Mouse (Mus musculus) bone marrow macrophage, adult 2 months (primary cell): ENCODE data around the gene Vps52. TPM values are rescaled to one million over a fixed set of nuclear protein-coding genes. Genes with fewer than 3 reads are reported as not detected.

Experiments
- H3K27ac ChIP-seq: 2 replicates; pipeline ENCODE4 v1.5.1; 2012; ENCODE audit warnings: low read depth, low read length; ENCODE audit not compliant: insufficient read depth
- H3K4me1 ChIP-seq: 2 replicates; pipeline ENCODE4 v1.6.1; 2012; ENCODE audit warnings: low read length; ENCODE audit not compliant: control insufficient read depth, insufficient read depth
- H3K4me3 ChIP-seq: 2 replicates; pipeline ENCODE4 v1.5.1; 2012; ENCODE audit warnings: mild to moderate bottlenecking, low read length, moderate library complexity; ENCODE audit not compliant: insufficient read depth
- CTCF ChIP-seq: IDR thresholded peaks from 2 replicates; pipeline ENCODE4 v1.5.1; 2012; ENCODE audit warnings: low read depth, mild to moderate bottlenecking, low read length, moderate library complexity
- POLR2A ChIP-seq: IDR thresholded peaks from 2 replicates; pipeline ENCODE4 v1.6.1; 2012; ENCODE audit warnings: mild to moderate bottlenecking, low read depth, low read length, borderline replicate concordance
- polyA plus RNA-seq: library from polyadenylated mRNA; stranded (reverse); fragments of >200 nt; gene quantifications from 2 replicates; pipeline ENCODE4 v1.2.4, GENCODE M21; 2012; ENCODE audit not compliant: missing spikeins, insufficient read depth, insufficient read length

Vps52 gene
- polyA plus RNA-seq, result 41.3 and 49.7 TPM in 2 replicates

DNA sequence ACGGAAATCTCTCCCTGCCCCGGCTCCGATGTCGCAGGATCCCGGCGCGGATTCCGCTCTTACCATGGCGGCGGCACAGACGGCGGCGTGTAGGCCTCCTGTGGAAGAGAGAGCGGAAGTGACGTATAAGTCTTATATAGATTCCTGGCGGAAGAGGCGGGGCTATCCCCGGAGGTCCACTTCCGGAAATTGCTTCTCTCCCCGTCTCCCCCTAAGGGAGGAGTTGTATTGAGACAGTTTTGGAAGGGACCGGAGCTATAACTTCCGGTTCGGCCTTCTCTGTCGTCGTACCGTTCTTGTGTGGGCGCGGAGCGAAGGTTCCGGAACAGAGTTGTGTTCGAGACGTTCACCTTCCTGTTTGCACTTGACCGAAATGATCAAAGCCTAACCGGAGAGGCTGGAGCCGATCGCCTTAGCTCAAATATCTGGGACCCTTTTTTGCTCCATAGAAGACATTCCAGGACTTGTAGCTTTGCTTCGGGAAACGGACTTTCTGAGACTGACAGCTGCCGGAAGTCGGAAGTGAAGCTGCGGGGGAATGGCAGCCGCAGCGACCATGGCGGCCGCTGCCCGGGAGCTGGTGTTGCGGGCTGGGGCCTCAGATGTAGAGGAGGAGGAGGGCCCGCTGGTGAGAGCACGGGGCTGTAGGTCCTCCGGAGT, at the start of gene Vps52, which contains the start of gene Rps18:
Vps52 (plus strand) TSS at position 258 of the 660 bp plus-strand sequence.
Rps18 (minus strand) TSS at position 447 of the 660 bp plus-strand sequence.
- peaks cover 5% of the 10 kb centered on the region; the same call in 1 of the 2 replicates for H3K4me1 ChIP-seq
- peak within 1 kb of the TSS; percentile 92 for H3K27ac ChIP-seq
- H3K4me3 ChIP-seq, result peak within 1 kb of the TSS; percentile 93
- TF ChIP-seq CTCF (no peak), POLR2A (peak; percentile 78; the same call in 1 of the 2 replicates)

GRCm38 (mm10) chr17:33908331-33909076, 47.1 kb upstream of the Vps52 start:
- H3K4me3 ChIP-seq, result peak overlapping the region; percentile 74
- H3K27ac ChIP-seq, result peak overlapping the region; percentile 40
- TF ChIP-seq CTCF (no peak), POLR2A (no peak)
- peaks cover 12% of the 10 kb centered on the region for H3K4me1 ChIP-seq

- Histone ChIP-seq H3K27ac (peak within 1 kb of the TSS; percentile 82), H3K4me3 (peak within 1 kb of the TSS; percentile 96), H3K4me1 (peaks cover 6% of the 10 kb centered on the region)
- TF ChIP-seq POLR2A, result no peak
- no peak for TF ChIP-seq CTCF
Measured at GRCm38 (mm10) chr17:33909077-33909868, 46.3 kb upstream of the Vps52 start, which contains the start of gene Daxx. Gene Daxx (plus strand): TSS chr17:33909414.

DNA sequence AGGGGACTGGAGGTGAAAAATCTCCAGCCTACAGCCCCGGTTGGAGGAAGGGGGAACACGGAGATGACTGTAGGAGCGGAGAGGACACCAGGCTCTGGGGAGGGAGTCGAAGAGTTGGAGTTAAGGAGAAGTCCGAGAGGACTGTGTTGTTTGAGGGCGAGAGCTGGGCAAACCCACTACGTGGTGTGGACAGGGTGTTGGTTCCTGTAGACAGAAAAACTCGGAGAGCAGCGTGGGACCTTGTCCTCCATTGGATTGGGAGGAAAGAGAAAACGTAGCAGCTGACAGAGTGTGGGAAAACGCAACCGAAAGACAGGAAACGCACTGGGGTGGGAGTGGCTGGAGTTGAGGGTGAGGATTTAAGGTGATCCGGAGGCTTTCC, 45.8 kb upstream of the Vps52 start:
- Histone ChIP-seq H3K4me3 (peak overlapping the region; percentile 96), H3K4me1 (peaks cover 6% of the 10 kb centered on the region), H3K27ac (peak overlapping the region; percentile 82)
- TF ChIP-seq POLR2A, result no peak
- no peak for TF ChIP-seq CTCF

DNA sequence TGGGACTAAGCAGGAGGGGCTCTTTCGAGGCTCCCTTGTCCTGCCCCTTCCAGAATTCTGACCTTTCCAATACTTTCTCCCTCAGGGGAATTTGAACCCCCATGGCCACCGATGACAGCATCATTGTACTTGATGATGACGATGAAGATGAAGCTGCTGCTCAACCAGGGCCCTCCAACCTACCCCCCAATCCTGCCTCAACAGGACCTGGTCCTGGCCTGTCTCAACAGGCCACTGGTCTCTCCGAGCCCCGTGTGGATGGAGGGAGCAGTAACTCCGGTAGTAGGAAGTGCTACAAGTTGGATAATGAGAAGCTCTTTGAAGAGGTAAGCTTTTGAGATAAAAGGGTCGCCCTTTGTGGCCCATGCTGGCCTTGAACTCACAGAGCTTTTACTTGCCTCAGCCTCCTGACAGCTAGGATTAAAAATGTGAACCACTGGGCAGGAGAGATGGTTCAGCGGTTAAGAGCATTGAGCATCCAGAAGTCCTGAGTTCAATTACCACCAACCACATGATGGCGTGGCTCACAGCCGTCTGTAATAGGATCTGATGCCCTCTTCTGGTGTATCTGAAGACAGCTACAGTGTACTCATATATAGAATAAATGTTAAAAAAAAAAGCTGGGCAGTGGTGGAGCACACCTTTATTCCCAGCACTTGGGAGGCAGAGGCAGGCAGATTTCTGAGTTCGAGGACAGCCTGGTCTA, 45.1 kb upstream of the Vps52 start:
- peak overlapping the region; percentile 82; the same call in 1 of the 2 replicates for H3K27ac ChIP-seq
- no peak for TF ChIP-seq POLR2A
- TF ChIP-seq CTCF, result no peak
- peaks cover 8% of the 10 kb centered on the region for H3K4me1 ChIP-seq
- H3K4me3 ChIP-seq, result peak overlapping the region; percentile 96

DNA sequence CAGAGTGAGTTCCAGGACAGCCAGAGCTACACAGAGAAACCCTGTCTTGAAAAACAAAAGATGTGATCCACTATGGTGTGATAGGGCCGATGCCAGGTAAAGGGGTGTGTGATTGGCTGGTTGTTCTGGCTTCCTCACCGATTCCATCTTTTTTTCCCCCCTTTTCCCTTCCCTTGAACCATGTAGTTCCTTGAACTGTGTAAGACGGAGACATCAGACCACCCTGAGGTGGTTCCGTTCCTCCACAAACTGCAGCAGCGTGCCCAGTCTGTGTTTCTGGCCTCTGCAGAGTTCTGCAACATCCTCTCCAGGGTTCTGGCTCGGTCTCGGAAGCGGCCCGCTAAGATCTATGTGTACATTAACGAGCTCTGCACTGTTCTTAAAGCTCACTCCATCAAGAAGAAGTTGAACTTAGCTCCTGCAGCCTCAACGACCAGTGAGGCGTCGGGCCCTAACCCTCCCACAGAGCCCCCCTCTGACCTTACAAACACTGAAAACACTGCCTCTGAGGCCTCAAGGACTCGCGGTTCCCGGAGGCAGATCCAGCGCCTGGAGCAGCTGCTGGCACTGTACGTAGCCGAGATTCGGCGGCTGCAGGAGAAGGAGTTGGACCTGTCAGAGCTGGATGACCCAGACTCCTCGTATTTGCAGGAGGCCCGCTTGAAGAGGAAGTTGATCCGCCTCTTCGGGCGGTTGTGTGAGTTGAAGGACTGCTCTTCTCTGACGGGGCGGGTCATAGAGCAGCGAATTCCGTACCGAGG, 44.4 kb upstream of the Vps52 start:
- Histone ChIP-seq H3K27ac (no peak overlapping the region), H3K4me3 (no peak overlapping the region), H3K4me1 (peaks cover 8% of the 10 kb centered on the region)
- TF ChIP-seq CTCF (no peak), POLR2A (no peak)

DNA sequence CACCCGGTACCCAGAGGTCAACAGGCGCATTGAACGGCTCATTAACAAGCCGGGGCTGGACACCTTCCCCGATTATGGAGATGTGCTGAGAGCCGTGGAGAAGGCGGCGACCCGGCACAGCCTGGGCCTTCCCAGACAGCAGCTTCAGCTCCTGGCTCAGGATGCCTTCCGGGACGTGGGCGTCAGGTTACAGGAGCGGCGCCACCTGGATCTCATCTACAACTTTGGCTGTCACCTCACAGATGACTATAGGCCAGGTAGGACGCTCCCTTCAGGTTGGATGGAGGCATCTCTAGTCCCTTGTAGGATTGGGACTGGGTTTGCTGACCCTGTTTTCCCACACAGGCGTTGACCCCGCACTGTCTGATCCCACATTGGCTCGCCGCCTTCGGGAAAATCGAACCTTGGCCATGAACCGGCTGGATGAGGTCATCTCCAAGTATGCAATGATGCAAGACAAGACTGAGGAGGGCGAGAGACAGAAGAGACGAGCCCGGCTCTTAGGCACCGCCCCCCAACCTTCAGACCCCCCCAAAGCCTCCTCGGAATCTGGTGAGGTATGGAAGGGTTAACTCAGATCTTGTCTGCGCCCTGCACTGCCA, 43.7 kb upstream of the Vps52 start:
- no peak overlapping the region for H3K4me3 ChIP-seq
- H3K27ac ChIP-seq, result no peak overlapping the region
- peaks cover 8% of the 10 kb centered on the region for H3K4me1 ChIP-seq
- no peak for TF ChIP-seq POLR2A
- TF ChIP-seq CTCF, result no peak

- Histone ChIP-seq H3K4me1 (peaks cover 6% of the 10 kb centered on the region), H3K4me3 (no peak overlapping the region), H3K27ac (no peak overlapping the region)
- TF ChIP-seq CTCF, result no peak
- TF ChIP-seq POLR2A, result no peak
Measured at GRCm38 (mm10) chr17:33913264-33913663, 42.3 kb upstream of the Vps52 start.
